Mouse (Mus musculus): ENCODE results near the gene Hspa12b.

DNA sequence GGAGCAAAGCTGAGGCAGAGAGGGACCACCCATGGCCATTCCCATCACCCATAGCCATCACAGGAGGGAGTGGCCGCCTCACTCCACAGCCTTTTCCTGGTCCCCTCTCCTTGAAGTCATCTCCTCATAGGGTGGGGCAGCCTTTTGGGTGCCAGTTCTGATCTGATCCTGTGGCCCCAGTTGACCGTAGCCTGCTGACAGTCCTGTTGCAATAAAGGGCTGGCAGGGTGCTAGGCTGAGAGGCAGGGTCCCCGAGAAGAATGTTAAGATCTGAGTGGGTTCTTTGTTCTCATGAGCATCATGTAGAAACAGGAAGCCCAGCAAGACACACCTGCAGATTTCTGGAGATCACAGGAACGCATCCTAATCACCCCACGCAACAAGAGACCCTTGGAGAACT is 1.1 kb downstream of the Hspa12b start:
- TF ChIP-seq CTCF (IDR thresholded peaks at IDR 0.05; ENCODE audit: borderline replicate concordance, insufficient read depth, low read depth, low read length) (no peak), POLR2A (IDR thresholded peaks at IDR 0.05; ENCODE audit: borderline replicate concordance, insufficient read depth, low read length) (no peak)

All from cerebellum, adult 2 months (tissue).